Mouse (Mus musculus) CH12F3 (cell line): ENCODE measurements around the gene Alkbh2.

Experiments
- in situ Hi-C: fragments of 300-500 bp; cut with MboI; formaldehyde crosslinking; loops from 2 replicates; pipeline ENCODE4 v1.14.3; 2020; ENCODE audit warnings: low sequenced_read_pairs

The Alkbh2 gene

DNA sequence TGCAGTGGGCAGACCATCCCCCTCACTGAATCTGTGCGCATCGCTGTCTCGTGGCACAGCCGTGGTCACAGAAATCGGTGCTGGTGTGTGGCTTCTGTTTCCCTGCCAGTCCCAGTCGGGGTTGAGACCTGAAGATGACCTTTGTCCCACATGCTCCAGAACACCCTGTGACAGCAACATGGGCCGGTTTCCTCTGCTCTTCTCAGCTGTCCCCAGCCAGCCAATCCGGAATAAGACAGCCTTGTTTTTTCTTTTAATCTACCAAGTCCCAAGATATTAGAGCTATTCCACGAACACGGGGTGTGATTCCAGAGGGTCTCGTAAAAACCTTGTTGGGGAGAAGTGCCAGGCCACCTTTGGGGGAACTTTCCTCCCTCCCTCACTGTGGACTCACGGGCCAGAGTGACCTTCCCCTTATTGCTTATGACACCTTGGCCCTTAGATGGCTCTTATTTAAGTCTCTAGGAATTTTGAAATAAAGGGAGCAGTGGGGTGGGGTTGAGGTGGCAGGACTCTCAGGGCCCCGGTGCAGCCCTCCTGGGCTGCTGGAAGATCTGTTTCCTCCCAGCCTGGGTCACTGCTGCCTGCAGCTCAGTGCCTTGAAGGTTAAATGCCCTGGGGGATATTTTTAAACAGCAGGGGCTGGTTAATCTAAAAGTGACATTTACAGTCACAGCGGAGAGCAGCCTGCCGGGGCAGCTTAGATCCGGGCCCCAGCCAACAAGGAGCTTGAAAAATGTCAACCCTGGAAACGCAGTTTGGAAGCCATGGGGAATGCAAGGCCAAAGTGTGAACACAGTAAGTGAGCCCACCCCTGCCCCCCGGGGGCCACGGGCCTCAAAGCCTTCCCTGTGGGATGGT is 18.2 kb upstream of the Alkbh2 start, which contains the start of gene Acacb:
TSS of gene Acacb (plus strand) at position 508 of the 861 bp plus-strand sequence.
- in situ Hi-C loops: no loop called here

DNA sequence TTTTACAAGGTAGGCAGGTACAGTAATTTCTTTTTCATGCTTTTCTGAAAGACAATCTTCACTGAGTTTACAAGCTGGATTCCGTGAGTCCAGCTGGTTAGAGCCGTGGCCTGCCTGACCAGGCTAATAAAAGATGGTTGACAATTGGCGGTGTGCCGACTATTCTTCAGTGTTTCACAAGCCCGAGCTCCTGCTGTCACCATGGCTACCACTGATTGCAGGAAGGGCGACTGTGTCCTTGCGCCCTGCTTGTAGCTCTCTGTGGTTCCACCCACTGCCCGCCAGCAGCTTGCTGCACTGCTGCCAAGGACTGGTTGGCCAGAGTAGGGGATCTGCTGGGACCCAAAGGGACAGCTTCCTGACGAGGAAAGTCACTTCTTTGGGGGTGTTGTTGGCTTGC is 11.2 kb upstream of the Alkbh2 start:
- in situ Hi-C loops: no loop called here

DNA sequence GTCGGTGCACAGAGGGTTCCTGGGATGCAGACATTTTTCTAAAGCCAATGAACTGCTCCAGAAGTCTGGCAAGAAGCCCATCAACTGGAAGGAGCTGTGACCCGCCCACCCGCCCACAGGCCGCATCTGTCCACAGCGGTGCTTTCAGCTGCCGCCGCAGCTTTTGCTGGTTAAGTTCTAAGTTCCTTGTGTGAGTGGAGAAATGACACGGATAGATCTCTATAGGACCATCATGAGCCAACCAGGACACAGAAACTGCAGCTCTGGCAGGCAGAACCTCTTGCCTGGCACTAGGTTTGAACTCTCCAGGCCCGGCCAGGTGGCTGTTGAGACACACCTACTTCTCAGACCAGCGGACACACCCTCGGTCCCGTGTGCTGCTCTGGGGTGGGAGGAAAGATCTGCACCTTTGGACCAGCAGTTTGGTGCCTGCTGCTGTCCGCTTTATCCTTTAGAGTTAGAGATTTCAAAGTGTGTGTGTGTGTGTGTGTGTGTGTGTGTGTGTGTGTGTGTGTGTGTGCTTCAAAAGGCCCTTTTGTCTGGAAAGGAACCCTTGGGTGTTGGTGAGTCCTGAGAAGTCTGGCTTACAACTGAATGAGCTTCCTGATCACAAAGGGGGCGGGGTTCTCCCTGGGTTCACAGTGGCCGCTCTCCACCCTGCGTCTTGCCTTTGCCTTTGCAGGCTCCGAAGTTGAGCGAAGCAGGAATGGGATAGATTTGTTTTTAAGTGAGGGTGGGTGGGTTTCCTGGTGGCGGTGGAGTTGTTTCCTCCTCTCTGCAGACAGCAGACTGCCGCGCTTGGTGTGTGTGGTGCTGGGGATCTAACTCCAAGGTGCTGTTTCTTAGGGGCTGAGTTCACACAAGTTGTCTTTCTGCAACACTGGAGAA is 10.5 kb upstream of the Alkbh2 start:
- in situ Hi-C loops: no loop called here

DNA sequence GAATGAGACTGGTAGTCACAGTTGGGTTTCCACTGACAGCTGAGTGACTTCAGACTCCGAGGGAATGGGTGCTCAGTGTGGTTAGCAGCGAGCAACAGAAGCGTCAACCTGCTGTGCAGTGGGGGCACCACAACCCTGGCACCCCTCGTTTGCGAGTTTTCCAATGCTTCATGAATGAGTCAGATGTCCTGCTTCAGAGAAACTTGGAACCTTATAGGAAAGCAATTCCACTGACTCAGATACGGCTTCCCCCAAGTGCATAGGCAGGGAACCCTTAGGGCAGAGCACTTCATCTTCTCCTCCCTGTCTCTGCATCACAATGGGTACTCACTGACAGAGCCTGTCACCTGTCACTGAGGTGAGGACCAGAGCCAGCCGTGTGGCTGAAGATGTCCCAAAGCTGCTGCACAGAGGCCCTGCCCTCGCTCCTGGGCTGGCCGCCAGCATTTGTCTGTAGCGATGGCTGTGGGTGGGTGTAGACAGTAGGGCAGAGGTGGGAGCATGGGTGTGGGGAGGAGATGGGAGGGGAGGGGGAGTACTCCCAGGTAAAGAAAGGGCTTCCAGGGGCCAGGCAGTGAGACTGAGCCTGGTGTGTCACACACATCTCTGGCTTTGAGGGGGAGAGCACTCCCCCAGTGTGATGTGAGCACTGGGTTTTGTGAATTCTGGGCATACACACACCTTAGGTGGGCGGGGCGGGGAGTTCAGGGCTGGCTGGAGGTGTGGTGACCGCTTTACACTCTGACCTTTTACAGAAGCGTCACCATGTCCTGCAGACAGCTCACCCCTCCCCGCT is 9.7 kb upstream of the Alkbh2 start:
- in situ Hi-C loops: no loop called here

DNA sequence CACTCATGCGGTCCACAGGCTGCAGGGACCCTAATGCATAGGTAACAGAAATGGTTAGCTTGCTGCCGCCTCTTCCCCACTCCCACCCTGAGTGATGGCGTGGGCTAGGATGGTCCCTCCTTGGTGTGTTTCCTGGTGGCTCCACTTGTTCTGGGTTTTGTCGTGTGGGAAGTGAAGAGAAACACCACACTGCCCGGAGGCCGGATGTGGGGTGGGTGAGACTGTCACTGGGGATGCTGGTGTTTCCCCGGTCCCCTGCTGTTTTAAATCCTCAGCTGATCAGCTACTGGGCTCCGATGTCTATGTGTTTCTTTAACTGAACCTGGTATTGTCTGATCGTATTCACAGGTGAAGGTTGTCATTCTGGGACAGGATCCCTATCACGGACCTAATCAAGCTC is 7.5 kb upstream of the Alkbh2 start:
- in situ Hi-C loops: no loop called here

DNA sequence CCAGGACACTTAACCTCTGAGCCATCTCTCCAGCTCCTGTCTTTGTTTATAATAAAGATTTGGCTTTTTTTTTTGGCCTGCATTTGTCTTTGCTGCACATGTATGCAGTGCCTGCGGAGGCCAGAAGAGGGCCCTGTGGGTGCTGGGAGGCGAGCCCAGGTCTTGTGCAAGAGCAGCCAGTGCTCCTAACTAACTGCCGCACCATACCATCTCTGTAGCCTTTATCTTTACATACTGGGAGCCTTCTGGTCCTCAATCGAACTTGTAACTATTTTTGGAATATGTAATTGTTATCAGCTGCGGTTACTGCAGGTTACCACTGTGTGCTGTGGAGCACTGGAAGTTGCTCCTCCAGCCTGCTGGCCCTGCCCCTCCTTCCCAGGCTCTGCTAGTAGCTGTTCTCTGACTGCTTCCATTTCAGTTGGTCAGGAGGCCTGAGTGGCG is 6.1 kb upstream of the Alkbh2 start:
- in situ Hi-C loops: no loop called here

DNA sequence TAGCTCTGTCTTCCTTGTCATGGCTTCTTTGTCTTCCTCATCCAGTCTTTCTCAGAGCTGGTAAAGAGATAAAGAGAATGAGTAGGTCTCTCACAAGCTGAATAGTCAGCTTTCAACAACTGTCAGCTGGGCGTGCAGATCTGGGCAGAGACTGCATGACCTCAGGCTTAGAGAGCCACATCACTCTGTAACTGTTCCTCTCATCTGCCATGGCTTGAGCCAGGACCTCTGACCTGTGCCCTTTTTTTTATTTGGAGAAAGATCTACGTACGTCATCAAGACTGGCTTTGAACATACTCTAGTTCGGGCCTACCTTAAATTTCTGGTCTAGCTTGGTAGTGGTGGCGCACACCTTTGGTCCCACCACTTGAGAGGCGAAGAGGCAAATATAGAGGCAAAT is 4.8 kb upstream of the Alkbh2 start:
- in situ Hi-C loops: no loop called here

DNA sequence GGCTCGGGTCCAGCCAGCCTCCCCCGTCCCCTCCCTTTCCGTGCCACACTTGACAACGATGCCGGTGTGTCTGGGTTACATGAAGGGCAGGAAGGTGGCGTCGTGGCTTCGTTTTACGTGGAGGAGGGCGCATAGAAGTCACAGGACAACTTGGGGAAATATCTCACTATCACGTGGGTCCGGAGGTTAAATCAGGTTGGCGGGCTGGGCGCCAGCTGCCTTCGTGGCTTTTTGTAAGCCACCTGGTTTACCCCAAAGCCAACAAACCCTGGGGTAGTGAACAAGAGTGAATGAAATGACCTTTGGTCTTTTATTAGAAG is 3.5 kb upstream of the Alkbh2 start:
- in situ Hi-C loops: no loop called here

DNA sequence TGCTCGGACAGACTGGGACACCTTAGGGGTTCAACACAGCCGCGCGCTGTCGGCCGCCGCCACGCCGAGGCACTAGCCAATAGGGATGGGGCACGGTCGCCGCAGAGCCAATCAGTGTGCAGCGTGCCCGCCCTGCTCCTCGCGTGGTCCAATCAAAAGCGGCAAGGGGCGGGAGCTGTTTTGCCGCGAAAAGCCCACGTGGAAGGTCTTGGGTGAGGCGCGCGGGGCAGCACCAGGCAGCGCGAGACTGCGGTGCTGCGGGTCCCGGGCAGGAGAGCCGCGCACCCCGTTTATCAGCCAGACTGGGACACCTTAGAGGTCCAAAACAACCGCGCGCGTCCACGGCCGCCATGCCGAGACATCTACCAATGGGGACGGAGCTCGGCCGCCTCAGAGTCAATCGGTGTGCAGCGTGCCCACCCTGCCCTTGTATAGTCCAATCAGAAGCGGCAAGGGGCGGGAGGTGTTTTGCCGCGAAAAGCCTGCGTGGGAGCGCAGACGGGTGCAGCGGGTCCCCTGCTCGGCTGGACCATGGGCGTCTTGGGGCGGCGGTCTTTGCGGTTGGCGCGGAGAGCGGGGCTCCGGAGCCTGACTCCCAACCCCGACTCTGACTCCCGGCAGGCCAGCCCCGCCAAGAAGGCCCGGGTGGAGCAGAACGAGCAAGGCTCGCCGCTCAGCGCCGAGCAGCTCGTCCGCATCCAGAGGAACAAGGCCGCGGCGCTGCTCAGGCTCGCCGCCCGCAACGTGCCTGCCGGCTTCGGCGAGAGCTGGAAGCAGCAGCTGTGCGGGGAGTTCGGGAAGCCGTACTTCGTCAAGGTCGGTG is 2.9 kb upstream of the Alkbh2 start:
- in situ Hi-C loops: no loop called here

DNA sequence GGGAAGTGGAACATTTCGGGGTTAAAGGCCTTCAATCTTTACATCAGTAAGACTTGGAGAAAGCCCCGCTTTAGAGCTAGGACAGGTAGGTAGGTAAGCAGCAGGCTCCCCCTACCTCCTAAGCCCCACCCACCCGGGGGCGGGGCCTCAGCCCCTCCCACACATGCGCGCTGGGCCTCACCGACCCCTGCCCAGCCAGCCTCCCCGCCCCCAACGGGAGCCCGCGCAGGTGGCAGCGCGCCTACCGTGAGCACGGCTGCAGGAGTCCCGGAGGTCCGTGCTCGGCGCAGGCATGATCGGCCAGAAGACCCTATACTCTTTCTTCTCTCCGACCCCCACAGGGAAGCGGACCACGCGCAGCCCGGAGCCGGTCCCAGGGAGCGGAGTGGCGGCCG is 2.2 kb upstream of the Alkbh2 start, which contains the start of gene Ung:
TSS of gene Ung (plus strand) at position 176 of the 395 bp plus-strand sequence.
- in situ Hi-C loops: no loop called here

DNA sequence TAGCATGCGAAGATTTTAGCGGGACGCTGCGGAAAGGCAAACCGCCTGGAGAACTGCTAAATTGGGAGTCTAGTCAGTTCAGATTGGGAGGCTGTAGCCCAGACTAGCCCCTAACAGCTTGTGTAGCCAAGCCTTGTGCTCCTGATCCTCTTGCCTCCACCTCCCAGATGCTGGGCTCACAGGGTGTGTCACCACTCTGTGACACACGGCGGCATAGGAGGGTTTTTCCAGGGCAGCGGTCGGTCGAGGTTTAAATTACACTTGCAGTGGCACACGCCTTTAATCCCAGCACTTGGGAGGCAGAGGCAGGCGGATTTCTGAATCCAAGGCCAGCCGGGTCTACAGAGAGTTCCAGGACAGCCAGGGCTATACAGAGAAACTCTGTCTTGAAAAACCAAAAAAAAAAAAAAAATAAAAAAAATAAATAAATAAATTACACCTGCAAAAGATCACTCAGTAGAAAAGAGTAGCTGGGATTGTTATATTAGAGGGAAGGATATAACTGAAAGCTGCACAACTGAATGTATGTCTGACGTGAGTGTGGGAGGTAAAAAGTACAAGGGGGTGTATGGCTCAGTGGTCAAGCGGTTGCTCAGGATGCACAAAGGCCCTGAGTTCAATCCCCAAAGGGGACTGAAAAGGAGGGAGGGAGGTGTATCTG is 1.7 kb upstream of the Alkbh2 start:
- in situ Hi-C loops: no loop called here

DNA sequence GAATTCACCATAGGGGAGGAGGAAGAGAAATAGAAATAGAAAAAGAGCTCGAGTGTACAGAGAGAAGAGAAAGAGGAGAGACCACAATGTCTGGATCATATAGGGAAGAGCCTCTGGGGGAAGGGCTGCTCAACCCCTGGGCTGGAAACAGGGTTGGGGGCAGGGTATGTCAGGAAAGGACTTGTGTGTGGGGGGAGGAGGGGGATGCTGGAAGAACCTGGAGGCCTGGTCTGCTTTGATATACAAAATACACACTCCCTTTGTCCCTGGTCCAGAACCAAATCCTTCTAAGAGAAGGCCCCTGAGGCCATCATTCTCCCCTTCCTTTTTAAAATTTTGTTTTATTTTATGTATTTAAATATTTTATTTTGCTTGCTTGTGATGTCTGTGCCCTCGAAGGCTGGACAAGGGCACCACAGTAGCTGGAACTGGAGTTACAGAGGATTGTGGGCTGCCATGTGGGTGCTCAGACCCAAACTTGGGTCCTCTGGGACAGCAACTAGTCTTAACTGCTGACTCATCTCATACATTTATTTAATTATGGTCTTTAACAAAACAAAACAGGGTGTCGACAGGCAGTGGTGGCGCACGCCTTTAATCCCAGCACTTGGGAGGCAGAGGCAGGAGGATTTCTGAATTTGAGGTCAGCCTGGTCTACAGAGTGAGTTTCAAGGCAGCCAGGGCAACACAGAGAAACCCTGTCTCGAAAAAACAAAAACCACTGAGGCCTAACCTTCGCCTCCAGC is 1.3 kb downstream of the Alkbh2 start:
- in situ Hi-C loops: no loop called here

DNA sequence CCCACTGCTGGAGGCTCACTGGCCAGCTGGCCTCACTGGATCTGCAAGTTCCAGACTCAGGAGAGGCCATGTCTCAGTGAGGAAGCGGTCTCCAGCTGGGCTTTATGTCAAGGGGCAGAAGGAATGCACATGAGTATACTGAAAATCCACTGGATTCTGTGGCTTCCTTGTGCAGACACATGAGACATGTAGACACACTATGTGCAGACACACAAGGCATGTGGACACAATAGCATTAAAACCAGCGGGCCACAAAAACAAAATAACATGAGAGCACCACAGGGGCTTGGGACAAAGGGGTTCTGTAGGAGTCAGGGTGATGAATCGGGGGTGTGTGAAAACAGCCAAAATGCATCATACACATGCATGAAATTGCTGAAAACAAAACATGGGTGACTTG is 2.0 kb downstream of the Alkbh2 start:
- in situ Hi-C loops: no loop called here

DNA sequence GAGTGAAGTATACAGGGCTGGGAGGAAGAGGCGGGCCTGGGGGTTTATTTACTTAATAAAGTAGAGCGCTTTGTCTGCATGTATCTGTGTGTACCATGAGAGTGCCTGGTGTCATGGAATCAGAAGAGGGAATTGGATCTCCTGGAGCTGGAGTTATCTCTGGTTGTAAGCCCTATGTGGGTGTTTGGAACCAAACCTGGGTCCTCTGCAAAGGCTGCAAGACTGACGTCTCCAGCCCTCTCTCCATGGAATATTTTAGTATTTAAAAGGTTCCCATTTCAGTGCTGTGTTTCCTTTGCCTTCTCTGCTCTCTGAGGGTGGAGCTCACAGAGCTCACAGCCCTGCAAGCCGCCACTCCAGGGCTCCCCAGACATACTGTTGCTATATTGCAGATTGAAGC is 8.2 kb downstream of the Alkbh2 start:
- in situ Hi-C loops: no loop called here

DNA sequence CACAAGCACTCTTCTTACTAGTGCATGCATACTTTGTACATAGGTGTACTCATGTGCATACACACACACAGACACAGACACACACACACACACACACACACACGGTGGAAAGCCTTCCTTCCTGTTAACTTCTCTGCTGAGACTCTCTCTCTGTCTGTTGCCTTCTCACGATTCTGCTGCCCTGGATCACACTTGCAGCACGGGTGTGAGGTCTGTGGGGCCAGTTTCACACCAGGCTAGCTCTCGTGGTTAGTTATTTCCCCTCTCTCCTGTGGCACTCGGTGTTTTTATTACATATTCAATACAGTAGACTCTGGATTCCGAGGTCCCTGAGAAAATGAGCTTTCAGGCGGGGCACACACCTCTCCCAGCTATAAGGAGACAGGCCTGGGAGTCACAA is 11.4 kb downstream of the Alkbh2 start:
- in situ Hi-C loops: no loop called here

DNA sequence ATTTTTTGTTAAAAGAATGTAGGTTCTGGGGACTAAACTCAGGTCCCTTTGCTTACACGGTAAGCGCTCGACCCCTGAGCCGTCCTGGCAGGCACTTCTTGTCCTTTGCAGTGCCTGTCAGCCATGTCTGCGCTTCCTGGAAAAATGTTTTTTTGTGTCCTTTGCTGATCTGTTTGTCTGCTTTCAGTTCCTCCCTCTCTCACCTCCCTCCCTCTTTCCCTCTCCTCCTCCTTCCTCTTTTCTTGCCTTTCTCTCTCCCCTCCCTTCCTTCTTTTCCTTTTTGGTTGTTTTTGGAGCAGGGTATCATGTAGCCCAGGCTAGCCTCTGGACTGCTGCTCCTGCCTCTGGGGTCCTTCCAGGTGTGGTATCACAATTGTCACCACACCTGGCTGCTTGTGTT is 13.0 kb downstream of the Alkbh2 start:
- in situ Hi-C loops: no loop called here

DNA sequence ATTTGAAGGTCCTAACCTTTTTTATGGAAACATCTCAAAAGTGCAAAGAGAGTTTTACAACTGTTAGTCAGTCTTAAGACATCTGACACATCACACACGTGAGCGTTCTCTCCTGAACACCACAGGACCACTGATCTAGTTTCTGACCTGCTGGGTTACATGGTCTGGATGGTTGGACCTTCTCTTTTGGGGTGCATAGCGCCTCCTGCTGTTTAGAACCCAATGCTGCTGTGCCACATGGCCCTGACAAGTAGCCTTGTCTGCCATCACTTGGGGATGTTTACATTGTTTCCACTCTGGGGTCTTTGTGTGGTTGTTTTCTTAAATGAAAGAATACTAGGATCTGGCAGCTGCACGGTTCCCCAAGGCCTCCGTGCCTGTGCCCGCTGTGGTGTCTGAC is 14.7 kb downstream of the Alkbh2 start:
- in situ Hi-C loops: no loop called here

DNA sequence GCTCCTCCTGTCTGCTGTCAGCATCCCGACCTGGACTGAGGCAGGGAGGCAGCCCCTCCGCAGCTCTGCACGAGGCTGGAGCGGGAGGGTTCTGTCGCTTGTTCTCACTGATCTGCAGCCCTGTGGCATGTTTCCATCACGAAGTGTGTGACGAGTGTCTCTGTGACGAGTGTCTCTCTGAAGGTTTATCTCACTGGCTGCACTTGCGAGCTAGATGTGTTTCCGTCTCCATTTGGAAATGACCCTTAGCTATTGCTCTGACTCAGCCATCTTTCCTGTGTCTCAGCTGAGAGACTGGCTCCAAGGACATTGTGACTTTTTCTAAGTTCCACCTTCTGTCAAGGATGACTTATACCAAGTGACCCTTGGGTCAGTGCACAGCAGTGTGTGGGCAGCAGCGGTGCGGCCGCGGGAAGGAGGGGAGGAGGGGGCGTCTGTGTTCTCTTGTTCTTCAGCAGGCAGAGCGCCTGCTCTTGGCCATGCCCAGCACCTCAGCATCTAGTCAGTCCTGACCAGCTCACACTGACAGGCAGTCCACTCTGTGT is 21.6 kb downstream of the Alkbh2 start:
- in situ Hi-C loops: no loop called here

DNA sequence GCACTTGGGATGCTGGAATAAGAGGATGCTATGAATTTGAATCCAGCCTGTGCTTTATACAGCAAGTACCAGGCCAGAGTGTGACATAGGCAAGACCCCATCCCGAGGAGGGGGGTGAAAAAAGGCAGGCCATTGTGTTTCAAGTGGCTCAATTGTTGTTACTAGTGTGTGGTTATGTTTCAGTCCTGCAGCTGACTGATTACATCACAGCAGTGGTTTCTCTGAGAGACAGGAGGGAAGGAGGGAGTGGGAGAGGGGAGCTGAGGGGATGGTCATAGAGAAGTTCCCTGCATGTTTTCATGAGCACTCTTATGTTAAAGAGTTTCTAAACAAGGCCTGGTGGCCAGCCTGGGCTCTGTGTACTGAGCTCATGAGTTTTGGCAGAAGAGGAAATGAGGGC is 25.2 kb downstream of the Alkbh2 start:
- in situ Hi-C loops: no loop called here
